Mouse (Mus musculus): ENCODE results near the gene Hook2.

Gene Hook2

GRCm38 (mm10) chr8:84990349-84990748 is at the start of gene Hook2:
Hook2 (plus strand) TSS chr8:84990603.
- in situ Hi-C loops (cut with MseI, MboI): no loop called here

GRCm38 (mm10) chr8:84943699-84944098 is 46.7 kb upstream of the Hook2 start:
- in situ Hi-C loops (cut with MseI, MboI): no loop called here

GRCm38 (mm10) chr8:84944478-84945160 is 45.8 kb upstream of the Hook2 start:
- in situ Hi-C loops (cut with MseI, MboI): no loop called here

DNA sequence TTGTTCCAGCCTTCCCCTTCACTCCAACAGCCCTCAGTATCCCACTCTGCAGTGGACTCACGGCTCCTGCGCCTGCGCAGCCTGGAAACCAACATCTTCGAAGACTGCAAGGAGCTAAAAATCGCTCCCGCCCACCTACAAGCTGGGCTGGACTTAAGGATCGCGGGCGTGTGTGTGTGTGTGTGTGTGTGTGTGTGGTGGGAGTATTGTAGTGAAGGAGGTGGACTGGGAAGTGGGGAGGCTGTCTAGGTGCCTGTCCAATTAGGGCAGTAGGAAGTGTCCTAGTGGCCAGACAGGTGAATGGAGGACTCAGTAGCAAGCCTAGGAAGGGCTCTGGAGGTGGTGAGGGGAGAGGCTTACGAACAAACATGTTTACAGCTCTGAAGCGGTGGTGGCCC is 45.2 kb upstream of the Hook2 start:
- in situ Hi-C loops (cut with MseI, MboI): no loop called here

GRCm38 (mm10) chr8:84945633-84946527 is 44.5 kb upstream of the Hook2 start:
- in situ Hi-C loops (cut with MseI, MboI): no loop called here

- in situ Hi-C loops (cut with MseI, MboI): no loop called here
Measured at GRCm38 (mm10) chr8:84946528-84947240, 43.7 kb upstream of the Hook2 start, which contains the start of gene Rtbdn. Rtbdn (plus strand) TSS chr8:84946991.

- in situ Hi-C loops (cut with MseI, MboI): no loop called here
Measured at GRCm38 (mm10) chr8:84947241-84947545, 43.2 kb upstream of the Hook2 start.

- in situ Hi-C loops (cut with MseI, MboI): no loop called here
Measured at GRCm38 (mm10) chr8:84949753-84950152, 40.6 kb upstream of the Hook2 start.

GRCm38 (mm10) chr8:84952612-84953255 is 37.7 kb upstream of the Hook2 start:
- in situ Hi-C loops (cut with MseI, MboI): no loop called here

DNA sequence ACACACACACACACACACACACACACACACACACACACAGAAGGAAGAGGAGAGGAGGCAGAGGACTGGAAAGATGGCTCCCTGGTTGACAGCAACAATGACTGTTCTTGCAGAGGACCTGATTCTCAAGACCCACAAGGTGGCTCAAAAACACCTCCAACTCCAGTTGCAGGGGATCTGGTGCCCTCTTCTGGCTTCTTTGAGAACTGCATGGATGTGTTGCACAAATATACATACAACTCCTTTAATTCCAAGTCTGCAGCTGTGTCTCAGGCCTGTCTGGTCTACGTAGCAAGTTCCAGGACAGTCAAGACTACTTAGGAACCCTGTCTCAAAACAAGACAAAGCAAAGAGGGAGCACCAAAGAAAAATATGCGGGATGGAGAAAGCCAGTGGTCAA is 33.6 kb upstream of the Hook2 start:
- in situ Hi-C loops (cut with MseI, MboI): loop anchor here in 1 of 2 experiments (5.0 kb wide), 1 partner anchor 34 kb away; no protein-coding TSS in a partner anchor

DNA sequence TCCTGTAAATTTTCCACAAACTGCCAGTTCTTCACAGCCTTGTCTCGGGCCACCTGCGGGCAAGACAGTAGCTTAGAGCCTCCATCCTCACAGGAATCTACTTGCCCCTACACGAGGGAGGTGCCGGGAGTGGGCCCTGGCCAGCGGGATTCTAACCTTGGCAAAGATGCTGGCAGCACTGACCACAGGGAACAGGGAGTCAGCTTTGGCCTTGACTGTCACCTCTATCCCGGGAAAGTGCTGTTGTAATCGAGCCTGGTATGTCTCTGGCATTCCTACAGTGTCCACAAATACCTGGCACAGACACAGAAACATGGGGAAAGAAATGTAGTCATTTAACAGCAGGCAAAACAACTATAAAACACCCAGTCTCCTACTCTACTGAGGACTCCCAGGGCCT is 30.6 kb upstream of the Hook2 start:
- in situ Hi-C loops (cut with MseI, MboI): loop anchor here in 1 of 2 experiments (5.0 kb wide), 1 partner anchor 38 kb away; no protein-coding TSS in a partner anchor

GRCm38 (mm10) chr8:84963952-84964351 is 26.5 kb upstream of the Hook2 start:
- in situ Hi-C loops (cut with MseI, MboI): no loop called here

- in situ Hi-C loops (cut with MseI, MboI): no loop called here
Measured at GRCm38 (mm10) chr8:84965731-84966291, 24.6 kb upstream of the Hook2 start.

- in situ Hi-C loops (cut with MseI, MboI): no loop called here
Measured at GRCm38 (mm10) chr8:84966603-84967002, 23.8 kb upstream of the Hook2 start.

GRCm38 (mm10) chr8:84967532-84968304 is 22.7 kb upstream of the Hook2 start:
- in situ Hi-C loops (cut with MseI, MboI): no loop called here

DNA sequence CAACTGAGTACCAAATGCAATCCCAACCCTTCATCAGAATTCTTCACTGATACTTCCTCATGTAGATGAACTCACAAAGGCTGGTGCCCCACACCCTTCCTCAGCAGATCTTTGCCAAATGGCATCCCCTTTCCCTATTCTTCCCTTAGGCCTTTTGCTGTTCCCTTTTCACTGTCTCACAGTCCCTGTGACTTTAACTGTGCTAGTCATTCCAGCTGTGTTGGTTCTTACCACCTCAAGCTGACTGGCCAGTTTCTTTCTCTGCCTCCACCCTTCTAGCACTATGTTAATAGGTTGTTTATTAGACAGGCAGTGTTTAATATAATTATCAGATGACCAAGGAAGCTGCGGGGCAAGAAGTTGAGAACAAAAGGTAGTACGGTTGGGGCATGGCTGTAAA is 21.8 kb upstream of the Hook2 start:
- in situ Hi-C loops (cut with MseI, MboI): no loop called here

GRCm38 (mm10) chr8:84969241-84970134 is 20.9 kb upstream of the Hook2 start, which contains the start of the genes Gm49661, Prdx2 and Rnaseh2a:
Gm49661 (minus strand) TSS chr8:84969433.
Prdx2 (plus strand) TSS chr8:84969587.
Rnaseh2a (minus strand) TSS chr8:84969767.
- in situ Hi-C loops (cut with MseI, MboI): no loop called here

DNA sequence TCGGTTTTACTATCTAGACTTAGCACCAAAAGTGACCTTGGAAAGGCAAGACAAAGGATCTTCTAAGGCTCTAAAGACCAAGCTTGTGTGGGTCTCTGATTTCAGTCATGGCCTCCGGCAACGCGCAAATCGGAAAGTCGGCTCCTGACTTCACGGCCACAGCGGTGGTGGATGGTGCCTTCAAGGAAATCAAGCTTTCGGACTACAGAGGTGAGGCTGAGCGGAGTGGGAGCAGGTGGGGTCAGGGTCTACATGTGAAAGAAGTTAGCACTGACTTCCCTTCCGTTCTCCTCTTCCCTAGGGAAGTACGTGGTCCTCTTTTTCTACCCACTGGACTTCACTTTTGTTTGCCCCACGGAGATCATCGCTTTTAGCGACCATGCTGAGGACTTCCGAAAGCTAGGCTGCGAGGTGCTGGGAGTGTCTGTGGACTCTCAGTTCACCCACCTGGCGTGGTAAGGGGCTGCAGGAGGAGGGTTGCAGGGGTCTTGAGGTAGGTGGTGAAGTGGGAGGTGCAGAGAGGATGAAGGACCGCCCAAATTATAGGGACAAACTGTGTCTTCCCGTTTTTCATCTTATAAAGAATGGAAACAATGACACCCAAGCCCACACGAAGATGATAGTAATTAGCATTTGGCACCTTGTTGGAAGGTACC is 20.1 kb upstream of the Hook2 start:
- in situ Hi-C loops (cut with MseI, MboI): no loop called here

GRCm38 (mm10) chr8:84970913-84971312 is 19.5 kb upstream of the Hook2 start:
- in situ Hi-C loops (cut with MseI, MboI): no loop called here

All from mouse trophoblast stem cell (cell line).